Mouse (Mus musculus) thymus, adult 2 months (tissue): Measurements from ENCODE around the gene Slc38a2. TPM values are rescaled to one million over a fixed set of nuclear protein-coding genes. Genes with fewer than 3 reads are reported as not detected.

Experiments
- DNase-seq: peaks from one replicate; pipeline ENCODE4 v3.0.0; 2021
- H3K27ac ChIP-seq: fragments of 200-500 bp; 2 replicates; pipeline ENCODE4 v1.5.1; 2012; ENCODE audit warnings: low read length, control low read depth; ENCODE audit not compliant: control insufficient read depth, insufficient read depth
- H3K27me3 ChIP-seq: fragments of 200-500 bp; 2 replicates; pipeline ENCODE4 v1.6.1; 2012; ENCODE audit warnings: mild to moderate bottlenecking, low read length, moderate library complexity, mixed read lengths; ENCODE audit not compliant: control insufficient read depth, insufficient read depth
- H3K36me3 ChIP-seq: fragments of 200-500 bp; 2 replicates; pipeline ENCODE4 v1.6.1; 2012; ENCODE audit warnings: mild to moderate bottlenecking, low read length, moderate library complexity; ENCODE audit not compliant: control insufficient read depth, insufficient read depth
- H3K4me1 ChIP-seq: fragments of 200-500 bp; replicated peaks from 2 replicates; pipeline ENCODE4 v1.6.1; 2012; ENCODE audit warnings: low read length; ENCODE audit not compliant: control insufficient read depth, insufficient read depth
- H3K4me3 ChIP-seq: fragments of 200-500 bp; 2 replicates; pipeline ENCODE4 v1.5.1; 2012; ENCODE audit warnings: mild to moderate bottlenecking, low read length, control low read depth, moderate library complexity; ENCODE audit not compliant: control insufficient read depth, insufficient read depth
- CTCF ChIP-seq: fragments of 200-500 bp; IDR thresholded peaks from 2 replicates; pipeline ENCODE4 v1.5.1; 2012; ENCODE audit warnings: mild to moderate bottlenecking, control low read depth, low read length, moderate library complexity, borderline replicate concordance; ENCODE audit not compliant: control insufficient read depth, poor library complexity, insufficient read depth; ENCODE audit errors: extremely low read depth
- POLR2A ChIP-seq: fragments of 200-500 bp; IDR thresholded peaks from 2 replicates; pipeline ENCODE4 v1.6.1; 2012; ENCODE audit warnings: mild to moderate bottlenecking, low read length, control low read depth, moderate library complexity; ENCODE audit not compliant: control insufficient read depth, poor library complexity, insufficient read depth; ENCODE audit errors: extremely low read depth
- WGBS: fragments of 180-500 bp; shearing (Covaris S2); methylation state at CpG from one replicate; pipeline ENCODE4 v1.1.7; 2018; 5-methylcytosine and 5-hydroxymethylcytosine counted together
- polyA plus RNA-seq: library from polyadenylated mRNA; depleted of rRNA; stranded (reverse); fragments of >200 nt; gene quantifications from 2 replicates; pipeline ENCODE4 v1.2.3, GENCODE M21; 2012

Slc38a2 gene
- polyA plus RNA-seq, 1 experiment = 105 TPM

- Histone ChIP-seq H3K4me3 (peak overlapping the region; percentile 44), H3K27ac (peak overlapping the region; percentile 11; the same call in 1 of the 2 replicates), H3K36me3 (no peaks in the 10 kb centered on the region), H3K27me3 (no peaks in the 10 kb centered on the region), H3K4me1 (peaks cover 10% of the 10 kb centered on the region)
- no peak for DNase-seq
- no peak for TF ChIP-seq POLR2A
- WGBS = 24% methylated on average over 14 of the region's 14 CpGs
These were observed 9.5 kb upstream of the Slc38a2 start for GRCm38 (mm10) chr15:96708976-96709490.

DNA sequence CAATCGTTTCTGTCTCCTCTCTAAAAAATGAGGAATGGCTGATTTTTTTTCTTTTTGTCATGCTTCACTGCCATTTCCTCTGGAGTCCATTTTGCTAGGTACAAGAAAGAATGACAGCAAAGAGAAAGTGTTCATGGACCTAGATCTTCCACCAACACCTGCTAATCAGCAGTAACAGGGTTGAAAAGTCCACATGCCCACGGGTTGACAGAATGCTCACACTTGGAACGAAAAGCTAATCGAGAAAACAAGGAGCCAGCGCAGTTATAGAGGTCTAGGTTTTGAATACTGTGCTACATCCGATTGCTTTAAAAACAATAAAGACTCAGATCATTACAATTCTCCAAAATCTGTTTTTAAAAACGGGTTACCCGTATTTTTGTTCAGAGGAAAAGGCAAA lies 8.9 kb upstream of the Slc38a2 start:
- 82% methylated on average over 8 of the region's 8 CpGs for WGBS
- no peak for TF ChIP-seq POLR2A
- TF ChIP-seq CTCF = no peak
- DNase-seq = no peak
- Histone ChIP-seq H3K4me1 (peaks cover 10% of the 10 kb centered on the region), H3K36me3 (no peaks in the 10 kb centered on the region), H3K27me3 (no peaks in the 10 kb centered on the region), H3K4me3 (no peak overlapping the region), H3K27ac (no peak overlapping the region)

DNA sequence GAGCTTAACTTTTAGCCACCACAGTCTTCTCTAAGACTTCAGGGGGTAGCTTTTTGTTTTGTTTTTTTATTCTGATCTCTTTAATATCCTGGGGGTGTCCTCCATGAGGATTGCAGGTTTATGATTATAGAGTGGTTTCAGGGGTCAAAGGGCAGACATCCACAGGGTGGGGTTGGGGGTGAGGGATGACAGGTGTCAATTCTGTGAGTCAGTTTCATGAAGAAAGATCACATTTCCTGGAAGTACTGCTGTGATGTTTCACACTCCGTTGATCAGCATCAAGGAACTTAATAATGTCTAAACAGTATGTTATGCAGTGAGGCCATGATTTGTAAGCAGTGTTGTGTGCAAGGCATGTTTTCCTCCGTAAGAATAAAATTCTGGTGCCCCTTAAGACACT lies 8.4 kb upstream of the Slc38a2 start:
- H3K27me3 ChIP-seq = no peaks in the 10 kb centered on the region
- TF ChIP-seq POLR2A (no peak), CTCF (no peak)
- 36% methylated on average over 2 of the region's 2 CpGs for WGBS
- no peak for DNase-seq
- H3K4me3 ChIP-seq = no peak overlapping the region
- H3K27ac ChIP-seq = no peak overlapping the region
- H3K36me3 ChIP-seq = no peaks in the 10 kb centered on the region
- H3K4me1 ChIP-seq = peaks cover 10% of the 10 kb centered on the region

GRCm38 (mm10) chr15:96702466-96703031 lies 3.0 kb upstream of the Slc38a2 start:
- 94% methylated on average over 12 of the region's 12 CpGs for WGBS
- H3K27ac ChIP-seq = no peak overlapping the region

DNA sequence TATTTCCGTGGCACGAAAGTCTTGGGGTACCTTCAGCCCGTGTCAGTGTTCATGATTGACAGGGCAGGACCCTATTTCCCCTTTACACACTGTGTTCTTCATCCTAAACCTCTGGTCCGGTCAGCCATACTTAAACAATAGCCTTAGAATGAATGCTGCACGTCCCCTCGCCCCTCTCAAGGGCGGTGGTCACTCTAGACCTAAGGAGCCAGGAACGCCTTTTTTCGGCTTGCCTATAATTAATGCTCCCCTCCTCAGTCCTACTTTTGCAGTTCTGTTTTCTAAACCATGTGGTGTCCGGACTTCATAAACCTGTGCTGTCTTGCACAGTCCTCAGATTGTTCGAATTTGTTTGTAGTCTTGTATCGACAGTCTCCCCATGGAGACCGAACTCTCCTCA lies 1.2 kb upstream of the Slc38a2 start:
- no peaks in the 10 kb centered on the region for H3K27me3 ChIP-seq
- H3K4me1 ChIP-seq = peaks cover 14% of the 10 kb centered on the region
- DNase-seq = no peak
- 67% methylated on average over 13 of the region's 13 CpGs for WGBS
- peaks cover 27% of the 10 kb centered on the region for H3K36me3 ChIP-seq
- no peak overlapping the region for H3K27ac ChIP-seq
- TF ChIP-seq CTCF (no peak), POLR2A (no peak)
- no peak overlapping the region for H3K4me3 ChIP-seq

More at GRCm38 (mm10) chr15:96702466-96703031, 3.0 kb upstream of the Slc38a2 start:
- H3K4me3 ChIP-seq = no peak overlapping the region
- H3K36me3 ChIP-seq = peaks cover 9% of the 10 kb centered on the region
- no peaks in the 10 kb centered on the region for H3K27me3 ChIP-seq
- DNase-seq = no peak
- TF ChIP-seq CTCF (no peak), POLR2A (no peak)
- H3K4me1 ChIP-seq = peaks cover 8% of the 10 kb centered on the region

DNA sequence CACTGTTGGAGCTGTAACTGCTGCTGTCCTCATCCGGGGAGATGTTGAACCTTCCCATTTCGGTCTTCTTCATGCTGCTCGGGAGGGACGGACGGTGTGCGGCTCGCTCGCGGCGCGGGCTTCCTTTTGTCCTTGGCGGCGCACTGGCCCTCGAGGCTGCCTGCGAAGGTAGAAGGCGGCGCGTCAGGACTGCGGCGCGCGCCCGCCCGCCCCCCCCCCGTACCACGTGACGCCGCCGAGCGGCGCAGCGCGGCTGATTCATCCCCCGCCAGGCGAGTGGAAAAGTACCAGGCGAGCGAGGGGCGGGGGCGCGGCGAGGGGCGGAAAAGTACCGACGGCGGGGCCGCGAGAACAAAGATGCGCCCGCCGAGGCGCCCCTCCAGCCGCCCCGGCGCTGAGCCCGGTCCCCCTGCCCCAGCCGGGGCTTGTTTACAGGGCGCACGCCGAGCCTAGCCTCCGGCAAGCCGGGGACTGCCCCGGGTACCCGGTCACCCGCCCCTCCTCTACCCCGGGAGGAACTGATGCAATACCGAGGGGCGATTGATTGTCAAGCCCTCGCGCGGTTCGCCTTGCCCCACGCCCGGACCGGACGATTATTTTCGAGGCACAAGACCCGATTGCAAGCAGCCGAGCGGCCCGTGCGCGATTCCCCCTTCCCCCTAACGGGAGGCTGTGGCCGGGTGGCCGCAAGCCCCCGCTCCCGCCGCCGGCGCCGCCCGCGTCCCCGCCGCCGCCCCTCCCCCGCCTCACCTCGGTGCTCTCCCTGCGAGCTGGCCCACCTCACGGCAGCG lies 677 bp downstream of the Slc38a2 start:
- Histone ChIP-seq H3K4me1 (peaks cover 16% of the 10 kb centered on the region), H3K36me3 (peaks cover 46% of the 10 kb centered on the region), H3K27me3 (no peaks in the 10 kb centered on the region), H3K27ac (peak overlapping the region; percentile 85), H3K4me3 (peak overlapping the region; percentile 88)
- under 1% methylated on average over 84 of the region's 101 CpGs for WGBS
- DNase-seq = peak; percentile 92
- peak; percentile 92 for TF ChIP-seq POLR2A
- 0 out of 2 replicates have a peak, but pooled peaks have one; percentile 13 for TF ChIP-seq CTCF
